Mouse (Mus musculus): ENCODE results near the gene Gm45711.
"Not testable (repeated sequence)": the region's sequence is repeated elsewhere in the genome, so short reads cannot be mapped to it uniquely, and the experiment has no call there.

Gm45711 gene

GRCm38 (mm10) chr8:104321267-104321666, 11.4 kb upstream of the Gm45711 start, which contains the start of gene Gm11020:
Gm11020 (plus strand) TSS chr8:104321567.
- DNase-seq (ENCODE audit: low read depth) = not testable (repeated sequence)

- DNase-seq (ENCODE audit: low read depth) = peak; percentile 14
Observed at GRCm38 (mm10) chr8:104313311-104313710, 3.4 kb upstream of the Gm45711 start.

GRCm38 (mm10) chr8:104312023-104312422, 2.1 kb upstream of the Gm45711 start:
- DNase-seq (ENCODE audit: low read depth) = not testable (repeated sequence)

- not testable (repeated sequence) for DNase-seq (ENCODE audit: low read depth)
Observed at GRCm38 (mm10) chr8:104308341-104308740, 1.5 kb downstream of the Gm45711 start.

- no peak for DNase-seq (ENCODE audit: low read depth)
Observed at GRCm38 (mm10) chr8:104304962-104305361, 4.9 kb downstream of the Gm45711 start.

- DNase-seq (ENCODE audit: low read depth) = not testable (repeated sequence)
Observed at GRCm38 (mm10) chr8:104302536-104302935, 7.3 kb downstream of the Gm45711 start.

- not testable (repeated sequence) for DNase-seq (ENCODE audit: low read depth)
Observed at GRCm38 (mm10) chr8:104301577-104301976, 8.3 kb downstream of the Gm45711 start.

- DNase-seq (ENCODE audit: low read depth) = no peak
Observed at GRCm38 (mm10) chr8:104294396-104294795, 15.5 kb downstream of the Gm45711 start.

GRCm38 (mm10) chr8:104293081-104293480, 16.8 kb downstream of the Gm45711 start, which contains the start of gene Cmtm2a:
Cmtm2a (minus strand) TSS chr8:104293181.
- not testable (repeated sequence) for DNase-seq (ENCODE audit: low read depth)

GRCm38 (mm10) chr8:104268937-104269440, 40.9 kb downstream of the Gm45711 start:
- no peak for DNase-seq (ENCODE audit: low read depth)

- DNase-seq (ENCODE audit: low read depth) = no peak
Observed at GRCm38 (mm10) chr8:104268368-104268767, 41.5 kb downstream of the Gm45711 start.

- DNase-seq (ENCODE audit: low read depth) = not testable (repeated sequence)
Observed at GRCm38 (mm10) chr8:104264271-104264935, 45.5 kb downstream of the Gm45711 start.

GRCm38 (mm10) chr8:104261802-104262201, 48.1 kb downstream of the Gm45711 start:
- not testable (repeated sequence) for DNase-seq (ENCODE audit: low read depth)

- DNase-seq (ENCODE audit: low read depth) = no peak
Observed at GRCm38 (mm10) chr8:104253016-104253415, 56.9 kb downstream of the Gm45711 start.

- DNase-seq (ENCODE audit: low read depth) = no peak
Observed at GRCm38 (mm10) chr8:104251461-104251860, 58.4 kb downstream of the Gm45711 start.

GRCm38 (mm10) chr8:104250439-104251367, 59.2 kb downstream of the Gm45711 start, which contains the start of gene Cklf:
Cklf (plus strand) TSS chr8:104250861.
- DNase-seq (ENCODE audit: low read depth) = peak; percentile 84

GRCm38 (mm10) chr8:104249442-104249996, 60.4 kb downstream of the Gm45711 start:
- no peak for DNase-seq (ENCODE audit: low read depth)

GRCm38 (mm10) chr8:104248276-104248675, 61.6 kb downstream of the Gm45711 start, which contains the start of gene Tk2:
Tk2 (minus strand) TSS chr8:104248558.
- peak; percentile 20 for DNase-seq (ENCODE audit: low read depth)

GRCm38 (mm10) chr8:104247908-104248275, 62.0 kb downstream of the Gm45711 start:
- no peak for DNase-seq (ENCODE audit: low read depth)

- no peak for DNase-seq (ENCODE audit: low read depth)
Observed at GRCm38 (mm10) chr8:104247054-104247907, 62.6 kb downstream of the Gm45711 start.

GRCm38 (mm10) chr8:104246621-104247020, 63.3 kb downstream of the Gm45711 start:
- DNase-seq (ENCODE audit: low read depth) = no peak

Data from fibroblast of lung, adult 2 months (primary cell).